Comparison of ENCODE assay signal across 13 mouse cellular contexts in genomic region chr5:137570691-137571586, GRCm38 (mm10). TPM values are rescaled to one million over a fixed set of nuclear protein-coding genes. Genes with fewer than 3 reads are reported as not detected.
DNase-seq lines count a peak whose midpoint lies in the region; ATAC-seq and TF ChIP-seq lines count a peak whose summit lies in the region.
"Had no signal": no experiment of that assay in that cellular context is flagged by ENCODE, and none has a peak within 500 bp of the region (broad histone marks: within the 10 kb centered on the region; RNA-seq: fewer than 3 reads in every experiment).

No protein-coding gene starts in this region.

- TF ChIP-seq EP300 in stomach, postnatal 0 days (optimal IDR thresholded peaks at IDR 0.05): no peak

- no peak for DNase-seq in heart, adult 8-10 months (ENCODE audit: low spot score)
- no peak for DNase-seq in stomach, postnatal 0 days (ENCODE audit: low spot score)
- DNase-seq in spleen, postnatal 4 days (ENCODE audit: low spot score in 2 of 2): peak; percentile 77 to 79
- DNase-seq in adrenal gland, adult 8-10 months: no peak
- no peak for DNase-seq in right cerebral cortex, adult 2 months (ENCODE audit: low spot score in 2 of 2)
- DNase-seq: retina, postnatal 1 day; thymus, adult 18-20 months had no signal

- no peak for TF ChIP-seq CTCF in stomach, postnatal 0 days (IDR thresholded peaks at IDR 0.05; ENCODE audit: low read depth)

- no peak overlapping the region for H3K9ac ChIP-seq in heart, embryonic 13.5 days
- no peak overlapping the region for H3K9ac ChIP-seq in stomach, embryonic 14.5 days (replicated peaks; ENCODE audit: low read depth, low read length)
- H3K9ac ChIP-seq in stomach, postnatal 0 days (ENCODE audit: low read length): no peak overlapping the region
- H3K9ac ChIP-seq in liver, embryonic 12.5 days: peak overlapping the region; percentile 78
- H3K9ac ChIP-seq: embryonic facial prominence, embryonic 12.5 days; hindbrain, embryonic 14.5 days; limb, embryonic 13.5 days had no signal

- ATAC-seq in heart, embryonic 13.5 days (ENCODE audit: extremely low read depth, insufficient number of reproducible peaks, low FRiP score, low TSS enrichment): no peak
- ATAC-seq in stomach, embryonic 14.5 days (ENCODE audit: insufficient number of reproducible peaks, insufficient read depth, low FRiP score, low read depth): peak; percentile 56; the same call in 1 of the 2 replicates
- no peak for ATAC-seq in stomach, postnatal 0 days (ENCODE audit: low FRiP score, low TSS enrichment)
- peak; percentile 93 for ATAC-seq in liver, embryonic 12.5 days

- H3K4me1 ChIP-seq in heart, embryonic 13.5 days: peaks cover 13% of the 10 kb centered on the region
- no peaks in the 10 kb centered on the region for H3K4me1 ChIP-seq in stomach, embryonic 14.5 days (ENCODE audit: control insufficient read depth, insufficient read depth, low read length)
- no peaks in the 10 kb centered on the region for H3K4me1 ChIP-seq in stomach, postnatal 0 days (replicated peaks; ENCODE audit: control insufficient read depth, insufficient read depth)
- peaks cover 74% of the 10 kb centered on the region for H3K4me1 ChIP-seq in liver, embryonic 12.5 days
- H3K4me1 ChIP-seq: embryonic facial prominence, embryonic 12.5 days; limb, embryonic 13.5 days had no signal

- H3K9me3 ChIP-seq in heart, embryonic 13.5 days: no peaks in the 10 kb centered on the region
- no peaks in the 10 kb centered on the region for H3K9me3 ChIP-seq in stomach, embryonic 14.5 days (ENCODE audit: control insufficient read depth, low read depth, low read length)
- H3K9me3 ChIP-seq in stomach, postnatal 0 days (ENCODE audit: control insufficient read depth, low read length): no peaks in the 10 kb centered on the region
- no peaks in the 10 kb centered on the region; the same call in 1 of the 2 replicates for H3K9me3 ChIP-seq in liver, embryonic 12.5 days (replicated peaks)
- H3K9me3 ChIP-seq: embryonic facial prominence, embryonic 12.5 days; limb, embryonic 13.5 days had no signal

- H3K36me3 ChIP-seq in heart, embryonic 13.5 days: no peaks in the 10 kb centered on the region
- H3K36me3 ChIP-seq in stomach, embryonic 14.5 days (ENCODE audit: control insufficient read depth, insufficient read depth, low read length): no peaks in the 10 kb centered on the region
- H3K36me3 ChIP-seq in stomach, postnatal 0 days (ENCODE audit: control insufficient read depth, insufficient read depth, low read length): no peaks in the 10 kb centered on the region
- peaks cover 26% of the 10 kb centered on the region for H3K36me3 ChIP-seq in liver, embryonic 12.5 days
- H3K36me3 ChIP-seq: embryonic facial prominence, embryonic 12.5 days; limb, embryonic 13.5 days had no signal

- peak overlapping the region; percentile 44 for H3K4me2 ChIP-seq in heart, embryonic 13.5 days
- no peak overlapping the region for H3K4me2 ChIP-seq in stomach, embryonic 14.5 days (replicated peaks; ENCODE audit: low read depth, low read length)
- no peak overlapping the region for H3K4me2 ChIP-seq in stomach, postnatal 0 days (replicated peaks; ENCODE audit: low read depth)
- peak overlapping the region; percentile 92 for H3K4me2 ChIP-seq in liver, embryonic 12.5 days
- H3K4me2 ChIP-seq: embryonic facial prominence, embryonic 12.5 days; hindbrain, embryonic 14.5 days had no signal

- peaks cover 46% of the 10 kb centered on the region for H3K27me3 ChIP-seq in heart, embryonic 13.5 days (replicated peaks)
- H3K27me3 ChIP-seq in stomach, embryonic 14.5 days (ENCODE audit: control insufficient read depth, insufficient read depth, low read length): no peaks in the 10 kb centered on the region
- no peaks in the 10 kb centered on the region for H3K27me3 ChIP-seq in stomach, postnatal 0 days (ENCODE audit: control insufficient read depth, insufficient read depth, low read length)
- H3K27me3 ChIP-seq in liver, embryonic 12.5 days (replicated peaks): peaks cover 28% of the 10 kb centered on the region; the same call in 1 of the 2 replicates

- WGBS in heart, embryonic 13.5 days: 66% methylated on average over 17 of the region's 17 CpGs
- 78% methylated on average over 17 of the region's 17 CpGs for WGBS in stomach, embryonic 14.5 days
- WGBS in stomach, postnatal 0 days: 72% methylated on average over 17 of the region's 17 CpGs
- WGBS in liver, embryonic 12.5 days (ENCODE audit: insufficient replicate concordance): 15% methylated on average over 17 of the region's 17 CpGs

- 0 out of 2 replicates have a peak overlapping the region, but pooled peaks have one; percentile 24 for H3K27ac ChIP-seq in heart, embryonic 13.5 days (replicated peaks)
- no peak overlapping the region for H3K27ac ChIP-seq in stomach, embryonic 14.5 days (ENCODE audit: low read length)
- H3K27ac ChIP-seq in stomach, postnatal 0 days (replicated peaks): no peak overlapping the region
- peak overlapping the region; percentile 94 for H3K27ac ChIP-seq in liver, embryonic 12.5 days
- H3K27ac ChIP-seq: embryonic facial prominence, embryonic 12.5 days; hindbrain, embryonic 14.5 days; limb, embryonic 13.5 days had no signal

- H3K4me3 ChIP-seq in heart, embryonic 13.5 days: peak overlapping the region; percentile 12; the same call in 1 of the 2 replicates
- H3K4me3 ChIP-seq in stomach, embryonic 14.5 days (ENCODE audit: low read depth, low read length): no peak overlapping the region
- H3K4me3 ChIP-seq in stomach, postnatal 0 days (ENCODE audit: low read depth, low read length): no peak overlapping the region
- peak overlapping the region; percentile 68 for H3K4me3 ChIP-seq in liver, embryonic 12.5 days
- H3K4me3 ChIP-seq: embryonic facial prominence, embryonic 12.5 days; limb, embryonic 13.5 days had no signal

RNA-seq across cellular contexts. Expression of gene Tfr2, which starts 1.3 kb away (rescaled TPM):
- polyA plus RNA-seq in heart, embryonic 13.5 days (2015; fragmentation: Nextera tagmentation; extraction: Ambion mirVana): 0.59 and 2.5 TPM in 2 replicates
- total RNA-seq in heart, adult 8-10 months (2022): under 1 TPM in 1 of 4 experiments, not detected in 3; 0.09 TPM
- 0.43 and 0.46 TPM in 2 replicates for polyA plus RNA-seq in stomach, embryonic 14.5 days (2014; fragmentation: Nextera tagmentation; extraction: Ambion mirVana)
- 1.2 and 1.3 TPM in 2 replicates for polyA plus RNA-seq in stomach, postnatal 0 days (2015; fragmentation: Nextera tagmentation; extraction: Ambion mirVana)
- 51.0 and 53.9 TPM in 2 replicates for polyA plus RNA-seq in liver, embryonic 12.5 days (2016; fragmentation: Nextera tagmentation; extraction: Ambion mirVana)
- 1 to 10 TPM in 2 of 4 experiments, under 1 TPM in 2; 0.96 to 1.8 (median 1.1) TPM for total RNA-seq in adrenal gland, adult 8-10 months (2022)

RNA-seq across cellular contexts. Expression of gene Actl6b, which starts 17.6 kb away (rescaled TPM):
- polyA plus RNA-seq in heart, embryonic 13.5 days (2015; fragmentation: Nextera tagmentation; extraction: Ambion mirVana): 0.27 and 0.35 TPM in 2 replicates
- not detected for total RNA-seq in heart, adult 8-10 months (2022)
- polyA plus RNA-seq in stomach, embryonic 14.5 days (2014; fragmentation: Nextera tagmentation; extraction: Ambion mirVana): 6.7 and 7.3 TPM in 2 replicates
- 2.3 and 2.7 TPM in 2 replicates for polyA plus RNA-seq in stomach, postnatal 0 days (2015; fragmentation: Nextera tagmentation; extraction: Ambion mirVana)
- not detected in 2 replicates for polyA plus RNA-seq in liver, embryonic 12.5 days (2016; fragmentation: Nextera tagmentation; extraction: Ambion mirVana)
- total RNA-seq in adrenal gland, adult 8-10 months (2022): 1 to 10 TPM; 4.4 to 9.1 (median 6.3) TPM

RNA-seq across cellular contexts. Expression of gene Mospd3, which starts 29.9 kb away (rescaled TPM):
- 16.4 and 18.4 TPM in 2 replicates for polyA plus RNA-seq in heart, embryonic 13.5 days (2015; fragmentation: Nextera tagmentation; extraction: Ambion mirVana)
- 10 to 100 TPM in 3 of 4 experiments, 1 to 10 TPM in 1; 9.0 to 17.6 (median 14.4) TPM for total RNA-seq in heart, adult 8-10 months (2022)
- polyA plus RNA-seq in stomach, embryonic 14.5 days (2014; fragmentation: Nextera tagmentation; extraction: Ambion mirVana): 32.3 and 34.2 TPM in 2 replicates
- polyA plus RNA-seq in stomach, postnatal 0 days (2015; fragmentation: Nextera tagmentation; extraction: Ambion mirVana): 30.8 and 34.3 TPM in 2 replicates
- 45.5 and 48.4 TPM in 2 replicates for polyA plus RNA-seq in liver, embryonic 12.5 days (2016; fragmentation: Nextera tagmentation; extraction: Ambion mirVana)
- 10 to 100 TPM; 42.2 to 65.0 (median 52.4) TPM for total RNA-seq in adrenal gland, adult 8-10 months (2022)

RNA-seq across cellular contexts. Expression of gene Gnb2, which starts 37.6 kb away (rescaled TPM):
- polyA plus RNA-seq in heart, embryonic 13.5 days (2015; fragmentation: Nextera tagmentation; extraction: Ambion mirVana): 299 and 300 TPM in 2 replicates
- total RNA-seq in heart, adult 8-10 months (2022): 100 to 1,000 TPM; 243 to 256 (median 246) TPM
- 404 and 443 TPM in 2 replicates for polyA plus RNA-seq in stomach, embryonic 14.5 days (2014; fragmentation: Nextera tagmentation; extraction: Ambion mirVana)
- polyA plus RNA-seq in stomach, postnatal 0 days (2015; fragmentation: Nextera tagmentation; extraction: Ambion mirVana): 345 and 374 TPM in 2 replicates
- 215 and 221 TPM in 2 replicates for polyA plus RNA-seq in liver, embryonic 12.5 days (2016; fragmentation: Nextera tagmentation; extraction: Ambion mirVana)
- 100 to 1,000 TPM; 569 to 665 (median 622) TPM for total RNA-seq in adrenal gland, adult 8-10 months (2022)

RNA-seq across cellular contexts. Expression of gene Epo, which starts 37.9 kb away (rescaled TPM):
- polyA plus RNA-seq in heart, embryonic 13.5 days (2015; fragmentation: Nextera tagmentation; extraction: Ambion mirVana): not detected in 2 replicates
- not detected for total RNA-seq in heart, adult 8-10 months (2022)
- 0.38 TPM in 1 of 2 replicates, not detected in the other for polyA plus RNA-seq in stomach, embryonic 14.5 days (2014; fragmentation: Nextera tagmentation; extraction: Ambion mirVana)
- not detected in 2 replicates for polyA plus RNA-seq in stomach, postnatal 0 days (2015; fragmentation: Nextera tagmentation; extraction: Ambion mirVana)
- 1.7 and 2.3 TPM in 2 replicates for polyA plus RNA-seq in liver, embryonic 12.5 days (2016; fragmentation: Nextera tagmentation; extraction: Ambion mirVana)
- not detected for total RNA-seq in adrenal gland, adult 8-10 months (2022)
- polyA plus RNA-seq: hindbrain, embryonic 14.5 days had no signal

Comparison
In these comparisons a context has a peak if more than half of its experiments do, and no peak if none do; other contexts are left out.
1. ATAC-seq: peak in stomach, embryonic 14.5 days (single experiment) and liver, embryonic 12.5 days (single experiment); none in heart, embryonic 13.5 days (single experiment) and stomach, postnatal 0 days (single experiment).
2. H3K27ac ChIP-seq: peak in heart, embryonic 13.5 days (single experiment) and liver, embryonic 12.5 days (single experiment); none in stomach, embryonic 14.5 days (single experiment) and stomach, postnatal 0 days (single experiment).
3. H3K4me2 ChIP-seq: peak in heart, embryonic 13.5 days (single experiment) and liver, embryonic 12.5 days (single experiment); none in stomach, embryonic 14.5 days (single experiment) and stomach, postnatal 0 days (single experiment).
4. H3K4me3 ChIP-seq: peak in heart, embryonic 13.5 days (single experiment) and liver, embryonic 12.5 days (single experiment); none in stomach, embryonic 14.5 days (single experiment) and stomach, postnatal 0 days (single experiment).
5. DNase-seq: peak in spleen, postnatal 4 days (2 of 2); none in heart, adult 8-10 months (single experiment), stomach, postnatal 0 days (single experiment), adrenal gland, adult 8-10 months (single experiment) and right cerebral cortex, adult 2 months (0 of 2).
6. RNA of gene Tfr2, which starts 1.3 kb away (polyA plus RNA-seq): 51.0 to 53.9 TPM in liver, embryonic 12.5 days; 1.2 to 1.3 TPM in stomach, postnatal 0 days, 0.59 to 2.5 TPM in heart, embryonic 13.5 days and 0.43 to 0.46 TPM in stomach, embryonic 14.5 days; every median in the first group is over 10 times any median in the second.